ENCODE assay signal across 8 mouse cellular contexts in genomic region chr9:72448026-72448425, GRCm38 (mm10). TPM values are rescaled to one million over a fixed set of nuclear protein-coding genes. Genes with fewer than 3 reads are reported as not detected.
DNase-seq lines count a peak whose midpoint lies in the region; ATAC-seq and TF ChIP-seq lines count a peak whose summit lies in the region.
"Had no signal": no experiment of that assay in that cellular context is flagged by ENCODE, and none has a peak within 500 bp of the region (broad histone marks: within the 10 kb centered on the region; RNA-seq: fewer than 3 reads in every experiment).

No protein-coding gene starts in this region.

- no peak for TF ChIP-seq EP300 in liver, embryonic 14.5 days (IDR thresholded peaks at IDR 0.05; ENCODE audit: low read depth)

- H3K4me1 ChIP-seq in midbrain, embryonic 11.5 days (ENCODE audit: control insufficient read depth, insufficient read depth, low read length): no peaks in the 10 kb centered on the region
- H3K4me1 ChIP-seq in midbrain, embryonic 16.5 days (ENCODE audit: control insufficient read depth, insufficient read depth, low read length): no peaks in the 10 kb centered on the region
- H3K4me1 ChIP-seq in kidney, adult 2 months (ENCODE audit: control insufficient read depth, insufficient read depth, low read length): no peaks in the 10 kb centered on the region
- peaks cover 9 to 28% of the 10 kb centered on the region in 2 experiments for H3K4me1 ChIP-seq in liver, embryonic 14.5 days (replicated peaks; ENCODE audit: control insufficient read depth in 2 of 2, insufficient read depth in 2 of 2, low read length in 1 of 2)

- H3K9ac ChIP-seq in midbrain, embryonic 11.5 days (ENCODE audit: low read length): no peak overlapping the region
- H3K9ac ChIP-seq in midbrain, embryonic 16.5 days (ENCODE audit: low read depth, low read length): no peak overlapping the region
- H3K9ac ChIP-seq in liver, embryonic 14.5 days (replicated peaks): no peak overlapping the region
- H3K9ac ChIP-seq: heart, embryonic 15.5 days had no signal

- no peak for ATAC-seq in midbrain, embryonic 11.5 days (ENCODE audit: low FRiP score)
- no peak for ATAC-seq in midbrain, embryonic 16.5 days
- ATAC-seq in liver, embryonic 14.5 days (ENCODE audit: insufficient read depth): no peak

- DNase-seq in midbrain, embryonic 11.5 days (ENCODE audit: low spot score, missing footprints): peak; percentile 90
- DNase-seq in R1 (ENCODE audit: low read depth, low spot score): peak; percentile 57
- peak; percentile 45 for DNase-seq in embryo, embryonic 11 days
- peak; percentile 53 for DNase-seq in kidney, adult 2 months
- DNase-seq in liver, embryonic 14.5 days (ENCODE audit: low read depth in 3 of 3, low spot score in 3 of 3): no peak
- peak; percentile 74 for DNase-seq in right cerebral cortex, postnatal 14 days

- no peak overlapping the region for H3K27ac ChIP-seq in midbrain, embryonic 11.5 days (ENCODE audit: low read depth, low read length)
- no peak overlapping the region for H3K27ac ChIP-seq in midbrain, embryonic 16.5 days (ENCODE audit: low read length)
- no peak overlapping the region for H3K27ac ChIP-seq in kidney, adult 2 months (ENCODE audit: insufficient read depth, low read depth, low read length)
- no peak overlapping the region for H3K27ac ChIP-seq in liver, embryonic 14.5 days
- H3K27ac ChIP-seq: heart, embryonic 15.5 days had no signal

- no peaks in the 10 kb centered on the region for H3K9me3 ChIP-seq in midbrain, embryonic 11.5 days (ENCODE audit: control insufficient read depth, low read length)
- H3K9me3 ChIP-seq in midbrain, embryonic 16.5 days (replicated peaks; ENCODE audit: control insufficient read depth, low read length, poor library complexity, severe bottlenecking): no peaks in the 10 kb centered on the region
- H3K9me3 ChIP-seq in liver, embryonic 14.5 days (ENCODE audit: control insufficient read depth, low read length): no peaks in the 10 kb centered on the region
- H3K9me3 ChIP-seq: heart, embryonic 15.5 days had no signal

- no peak overlapping the region for H3K4me3 ChIP-seq in midbrain, embryonic 11.5 days (ENCODE audit: low read depth, low read length)
- no peak overlapping the region for H3K4me3 ChIP-seq in midbrain, embryonic 16.5 days (ENCODE audit: low read depth, low read length)
- H3K4me3 ChIP-seq in kidney, adult 2 months (ENCODE audit: insufficient read depth, low read depth, low read length): no peak overlapping the region
- no peak overlapping the region for H3K4me3 ChIP-seq in liver, embryonic 14.5 days (ENCODE audit: insufficient read depth in 1 of 2, low read depth in 2 of 2, low read length in 2 of 2)
- H3K4me3 ChIP-seq: heart, embryonic 15.5 days had no signal

- TF ChIP-seq POLR2A in kidney, adult 2 months (IDR thresholded peaks at IDR 0.05; ENCODE audit: low read depth, low read length): no peak

- no peak overlapping the region for H3K4me2 ChIP-seq in midbrain, embryonic 11.5 days
- no peak overlapping the region for H3K4me2 ChIP-seq in midbrain, embryonic 16.5 days (ENCODE audit: low read length)
- H3K4me2 ChIP-seq in liver, embryonic 14.5 days (ENCODE audit: low read depth): no peak overlapping the region
- H3K4me2 ChIP-seq: heart, embryonic 15.5 days had no signal

- WGBS in midbrain, embryonic 11.5 days: 52% methylated on average over 8 of the region's 8 CpGs
- WGBS in midbrain, embryonic 16.5 days: 57% methylated on average over 8 of the region's 8 CpGs
- 39% methylated on average over 8 of the region's 8 CpGs for WGBS in kidney, adult 2 months
- 52% methylated on average over 8 of the region's 8 CpGs for WGBS in liver, embryonic 14.5 days (ENCODE audit: insufficient replicate concordance)

- TF ChIP-seq CTCF in kidney, adult 2 months (conservative IDR thresholded peaks at IDR 0.05; ENCODE audit: insufficient read depth, insufficient read length, low read depth, low read length): peak; percentile 64
- peak; percentile 79 for TF ChIP-seq CTCF in liver, embryonic 14.5 days (IDR thresholded peaks at IDR 0.05; ENCODE audit: low read depth)

- no peaks in the 10 kb centered on the region for H3K27me3 ChIP-seq in midbrain, embryonic 11.5 days (ENCODE audit: control insufficient read depth, insufficient read depth, low read length)
- no peaks in the 10 kb centered on the region for H3K27me3 ChIP-seq in midbrain, embryonic 16.5 days (ENCODE audit: control insufficient read depth, insufficient read depth, low read depth, low read length)
- H3K27me3 ChIP-seq in kidney, adult 2 months (replicated peaks; ENCODE audit: control insufficient read depth, insufficient read depth, low read length): no peaks in the 10 kb centered on the region
- no peaks in the 10 kb centered on the region for H3K27me3 ChIP-seq in liver, embryonic 14.5 days (ENCODE audit: control insufficient read depth, insufficient read depth, low read length)
- H3K27me3 ChIP-seq: heart, embryonic 15.5 days had no signal

- peaks cover 19% of the 10 kb centered on the region for H3K36me3 ChIP-seq in midbrain, embryonic 11.5 days (ENCODE audit: control insufficient read depth, insufficient read depth, low read length)
- no peaks in the 10 kb centered on the region for H3K36me3 ChIP-seq in midbrain, embryonic 16.5 days (ENCODE audit: control insufficient read depth, insufficient read depth, low read length)
- H3K36me3 ChIP-seq in kidney, adult 2 months (ENCODE audit: control insufficient read depth, insufficient read depth, low read length): no peaks in the 10 kb centered on the region
- H3K36me3 ChIP-seq in liver, embryonic 14.5 days (replicated peaks; ENCODE audit: control insufficient read depth, insufficient read depth, low read depth): peaks cover 96% of the 10 kb centered on the region
- H3K36me3 ChIP-seq: heart, embryonic 15.5 days had no signal

RNA-seq across cellular contexts. Expression of gene Mns1, which starts 10.2 kb away (rescaled TPM):
- polyA plus RNA-seq in midbrain, embryonic 11.5 days (2014; fragmentation: Nextera tagmentation; extraction: Ambion mirVana): 48.8 and 57.0 TPM in 2 replicates
- 6.3 and 6.6 TPM in 2 replicates for polyA plus RNA-seq in midbrain, embryonic 16.5 days (2015; fragmentation: Nextera tagmentation; extraction: Ambion mirVana)
- polyA plus RNA-seq in kidney, adult 2 months (2012; rRNA removed): 0.07 and 0.11 TPM in 2 replicates
- 13.5 and 70.9 TPM in 2 replicates for polyA plus RNA-seq in liver, embryonic 14.5 days (2012; rRNA removed)
- 99.8 and 102 TPM in 2 replicates for polyA plus RNA-seq in liver, embryonic 14.5 days (2014; fragmentation: Nextera tagmentation; extraction: Ambion mirVana)

RNA-seq across cellular contexts. Expression of gene Tex9, which starts 44.0 kb away (rescaled TPM):
- 61.7 and 64.0 TPM in 2 replicates for polyA plus RNA-seq in midbrain, embryonic 11.5 days (2014; fragmentation: Nextera tagmentation; extraction: Ambion mirVana)
- polyA plus RNA-seq in midbrain, embryonic 16.5 days (2015; fragmentation: Nextera tagmentation; extraction: Ambion mirVana): 32.7 and 41.2 TPM in 2 replicates
- polyA plus RNA-seq in kidney, adult 2 months (2012; rRNA removed): 3.0 and 3.4 TPM in 2 replicates
- 3.0 and 3.8 TPM in 2 replicates for polyA plus RNA-seq in liver, embryonic 14.5 days (2012; rRNA removed)
- 6.4 and 6.6 TPM in 2 replicates for polyA plus RNA-seq in liver, embryonic 14.5 days (2014; fragmentation: Nextera tagmentation; extraction: Ambion mirVana)

Comparison
In these comparisons a context has a peak if more than half of its experiments do, and no peak if none do; other contexts are left out.
1. DNase-seq: peak in midbrain, embryonic 11.5 days (single experiment), R1 (single experiment), embryo, embryonic 11 days (single experiment), kidney, adult 2 months (single experiment) and right cerebral cortex, postnatal 14 days (single experiment); none in liver, embryonic 14.5 days (0 of 3).